Mouse (Mus musculus) spleen, postnatal 14 days (tissue): ENCODE results near the gene Olfr284.
A peak's percentile ranks its signal among the peaks of the same experiment; 100 is the strongest.

ENCODE experiments used
- DNase-seq, 2 experiments: peaks; one replicate each; pipeline ENCODE4 v3.0.0; 2021 to 2022; ENCODE audit warnings: low spot score in 2 of 2

Olfr284 gene

GRCm38 (mm10) chr15:98340887-98341286, at the start of gene Olfr284:
Gene Olfr284 (minus strand): TSS chr15:98340987.
- DNase-seq, result no peak

- DNase-seq, result peak in 1 of 2 experiments; percentile 29
Observed at GRCm38 (mm10) chr15:98389796-98390195, 49.0 kb upstream of the Olfr284 start.

GRCm38 (mm10) chr15:98387621-98388020, 46.8 kb upstream of the Olfr284 start:
- DNase-seq, result no peak

- no peak for DNase-seq
Observed at GRCm38 (mm10) chr15:98380846-98381245, 40.1 kb upstream of the Olfr284 start, which contains the start of gene Olfr283. Gene Olfr283 (minus strand): TSS chr15:98380946.

GRCm38 (mm10) chr15:98378209-98378608, 37.4 kb upstream of the Olfr284 start:
- DNase-seq, result no peak

GRCm38 (mm10) chr15:98317177-98317724, 23.5 kb downstream of the Olfr284 start, which contains the start of gene Olfr285:
Gene Olfr285 (minus strand): TSS chr15:98317353.
- no peak for DNase-seq

- DNase-seq, result no peak
Observed at GRCm38 (mm10) chr15:98315703-98316102, 25.1 kb downstream of the Olfr284 start.

GRCm38 (mm10) chr15:98295628-98296551, 44.9 kb downstream of the Olfr284 start, which contains the start of gene Zfp641:
Gene Zfp641 (minus strand): TSS chr15:98296161.
- DNase-seq, result no peak

- DNase-seq, result no peak
Observed at GRCm38 (mm10) chr15:98293651-98294050, 47.1 kb downstream of the Olfr284 start.
